Mouse (Mus musculus) forebrain, embryonic 14.5 days (tissue): ENCODE results near the gene Dnajc28. TPM values are rescaled to one million over a fixed set of nuclear protein-coding genes. Genes with fewer than 3 reads are reported as not detected.

Source experiments
- ATAC-seq: fragments of 200-750 bp; cut with Nextera tagmentation; 2 replicates; pipeline ENCODE4 v1.8.0; 2017; ENCODE audit warnings: mild to moderate bottlenecking, moderate library complexity
- DNase-seq: peaks from one replicate; pipeline ENCODE4 v3.0.0-alpha.2; 2015; ENCODE audit warnings: low spot score
- H3K27ac ChIP-seq: fragments of 300-500 bp; sonication (generic); 2 replicates; pipeline ENCODE4 v1.5.1; 2014; ENCODE audit warnings: low read depth, mild to moderate bottlenecking, control low read depth, low read length, moderate library complexity
- H3K27me3 ChIP-seq: fragments of 300-500 bp; sonication (generic); replicated peaks from 2 replicates; pipeline ENCODE4 v1.6.1; 2014; ENCODE audit warnings: low read length, control low read depth, mixed read lengths; ENCODE audit not compliant: control insufficient read depth, insufficient read depth
- H3K36me3 ChIP-seq: fragments of 300-500 bp; sonication (generic); 2 replicates; pipeline ENCODE4 v1.6.1; 2014; ENCODE audit warnings: low read length, control low read depth; ENCODE audit not compliant: control insufficient read depth, insufficient read depth
- H3K4me1 ChIP-seq: fragments of 300-500 bp; sonication (generic); 2 replicates; pipeline ENCODE4 v1.6.1; 2014; ENCODE audit warnings: antibody characterized with exemption, low read length, control low read depth; ENCODE audit not compliant: control insufficient read depth, insufficient read depth
- H3K4me2 ChIP-seq: fragments of 300-500 bp; sonication (generic); 2 replicates; pipeline ENCODE4 v1.6.1; 2014; ENCODE audit warnings: mild to moderate bottlenecking, control low read depth, low read length
- H3K4me3 ChIP-seq: fragments of 300-500 bp; sonication (generic); 2 replicates; pipeline ENCODE4 v1.5.1; 2014; ENCODE audit warnings: low read depth, low read length, control low read depth
- H3K9ac ChIP-seq: fragments of 300-500 bp; sonication (generic); 2 replicates; pipeline ENCODE4 v1.6.1; 2014; ENCODE audit warnings: mild to moderate bottlenecking, low read length, control low read depth, moderate library complexity
- H3K9me3 ChIP-seq: fragments of 300-500 bp; sonication (generic); replicated peaks from 2 replicates; pipeline ENCODE4 v1.6.1; 2016; ENCODE audit warnings: low read length, control low read depth, mixed read lengths; ENCODE audit not compliant: control insufficient read depth
- WGBS: fragments of 180-500 bp; shearing (Covaris S2); extraction: QIAGEN DNeasy Blood & Tissue Kit; methylation state at CpG from one replicate; pipeline ENCODE4 v1.1.7; 2014; 5-methylcytosine and 5-hydroxymethylcytosine counted together
- polyA plus RNA-seq: library from polyadenylated mRNA; unstranded; fragments of >200 nt; fragmentation: Nextera tagmentation; extraction: Ambion mirVana; gene quantifications from 2 replicates; pipeline ENCODE4 v1.2.1, GENCODE M21; 2014

Gene Dnajc28
- polyA plus RNA-seq, 1 experiment from 2014 or later = 8.4 TPM

DNA sequence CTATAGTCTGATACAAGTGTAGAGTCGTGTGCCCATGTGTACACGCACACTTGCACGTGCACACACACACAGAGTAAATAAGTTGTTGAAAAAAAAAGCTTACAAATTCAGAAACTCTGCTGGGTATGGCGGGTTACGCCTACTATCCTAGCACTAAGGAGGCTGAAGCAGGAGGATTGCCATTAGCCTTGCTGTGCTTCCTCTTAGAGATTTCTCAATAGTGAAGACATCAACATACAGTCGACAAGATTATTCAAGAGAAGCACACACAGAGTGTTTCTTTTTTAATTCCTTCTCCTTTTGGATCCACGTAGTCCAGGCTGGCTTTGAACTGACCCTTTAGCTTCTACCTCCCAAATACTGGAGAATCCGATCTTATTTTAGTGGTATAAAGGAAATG is 21.3 kb upstream of the Dnajc28 start:
- H3K4me3 ChIP-seq = no peak overlapping the region
- no peak overlapping the region for H3K9ac ChIP-seq
- WGBS = 96% methylated on average over 8 of the region's 8 CpGs
- no peaks in the 10 kb centered on the region for H3K4me1 ChIP-seq
- no peak overlapping the region for H3K27ac ChIP-seq
- no peak overlapping the region for H3K4me2 ChIP-seq
- no peaks in the 10 kb centered on the region for H3K9me3 ChIP-seq
- no peak for DNase-seq
- H3K27me3 ChIP-seq = no peaks in the 10 kb centered on the region
- peaks cover 73% of the 10 kb centered on the region for H3K36me3 ChIP-seq
- ATAC-seq = no peak

GRCm38 (mm10) chr16:91639636-91640035 is 20.8 kb upstream of the Dnajc28 start:
- WGBS = 96% methylated on average over 2 of the region's 2 CpGs
- Histone ChIP-seq H3K4me3 (no peak overlapping the region), H3K4me1 (no peaks in the 10 kb centered on the region), H3K4me2 (no peak overlapping the region), H3K9ac (no peak overlapping the region), H3K9me3 (no peaks in the 10 kb centered on the region), H3K36me3 (peaks cover 77% of the 10 kb centered on the region), H3K27ac (no peak overlapping the region), H3K27me3 (no peaks in the 10 kb centered on the region)
- ATAC-seq = no peak
- DNase-seq = no peak

DNA sequence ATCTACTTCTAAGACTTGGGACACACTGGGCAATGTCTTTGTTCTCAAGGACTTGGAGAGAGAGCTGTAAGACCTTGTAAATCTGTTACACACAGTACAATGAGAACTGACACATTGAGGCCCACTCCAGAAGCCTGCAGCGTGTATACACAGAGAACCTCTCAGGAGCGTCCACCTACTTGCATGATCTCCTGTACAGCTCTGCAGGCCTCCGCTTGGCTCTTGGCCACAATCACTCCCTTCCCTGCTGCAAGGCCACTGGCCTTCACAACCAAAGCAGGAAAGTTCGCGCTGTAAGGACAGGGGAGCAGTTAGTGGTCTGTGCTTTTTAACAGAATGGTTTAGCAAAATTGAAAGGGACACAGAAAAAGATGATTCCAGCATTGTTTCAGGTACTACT is 20.3 kb upstream of the Dnajc28 start:
- Histone ChIP-seq H3K9me3 (no peaks in the 10 kb centered on the region), H3K36me3 (peaks cover 77% of the 10 kb centered on the region), H3K27me3 (no peaks in the 10 kb centered on the region), H3K27ac (no peak overlapping the region), H3K4me2 (no peak overlapping the region), H3K9ac (no peak overlapping the region), H3K4me3 (no peak overlapping the region), H3K4me1 (no peaks in the 10 kb centered on the region)
- ATAC-seq (no peak), DNase-seq (no peak)
- WGBS = 94% methylated on average over 5 of the region's 5 CpGs

GRCm38 (mm10) chr16:91633641-91634040 is 14.8 kb upstream of the Dnajc28 start:
- Histone ChIP-seq H3K4me1 (no peaks in the 10 kb centered on the region), H3K4me2 (no peak overlapping the region), H3K9ac (no peak overlapping the region), H3K27me3 (no peaks in the 10 kb centered on the region), H3K27ac (no peak overlapping the region), H3K36me3 (peaks cover 87% of the 10 kb centered on the region), H3K4me3 (no peak overlapping the region), H3K9me3 (no peaks in the 10 kb centered on the region)
- DNase-seq (no peak), ATAC-seq (no peak)
- 89% methylated on average over 12 of the region's 12 CpGs for WGBS

GRCm38 (mm10) chr16:91632940-91633339 is 14.1 kb upstream of the Dnajc28 start:
- H3K4me1 ChIP-seq = no peaks in the 10 kb centered on the region
- ATAC-seq (no peak), DNase-seq (no peak)
- no peak overlapping the region for H3K9ac ChIP-seq
- H3K27me3 ChIP-seq = no peaks in the 10 kb centered on the region
- no peak overlapping the region for H3K27ac ChIP-seq
- 95% methylated on average over 7 of the region's 7 CpGs for WGBS
- no peaks in the 10 kb centered on the region for H3K9me3 ChIP-seq
- H3K4me2 ChIP-seq = no peak overlapping the region
- peaks cover 87% of the 10 kb centered on the region for H3K36me3 ChIP-seq
- H3K4me3 ChIP-seq = no peak overlapping the region

DNA sequence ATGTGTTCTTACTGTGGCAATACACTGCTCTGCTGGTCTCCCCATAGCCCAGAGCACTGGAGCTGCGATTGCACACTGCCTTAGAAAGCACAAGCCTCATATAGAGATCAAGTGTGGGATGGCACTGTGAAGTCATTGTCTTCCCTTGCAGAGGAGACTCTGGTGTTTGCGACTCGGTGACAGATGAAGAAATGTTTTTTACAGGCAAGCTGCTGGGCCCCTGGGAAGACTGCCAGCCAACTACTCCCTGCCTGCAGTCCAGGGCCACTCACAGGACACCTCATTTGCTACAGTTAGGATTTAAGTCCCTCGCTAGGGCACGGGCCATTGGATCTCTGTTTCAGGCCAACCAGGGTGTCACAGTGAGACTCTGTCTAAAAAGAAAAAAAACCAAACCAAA is 13.6 kb upstream of the Dnajc28 start:
- Histone ChIP-seq H3K4me3 (no peak overlapping the region), H3K27ac (no peak overlapping the region), H3K27me3 (no peaks in the 10 kb centered on the region), H3K4me1 (no peaks in the 10 kb centered on the region), H3K4me2 (no peak overlapping the region), H3K36me3 (peaks cover 87% of the 10 kb centered on the region), H3K9me3 (no peaks in the 10 kb centered on the region), H3K9ac (no peak overlapping the region)
- no peak for DNase-seq
- no peak for ATAC-seq
- 89% methylated on average over 5 of the region's 5 CpGs for WGBS

DNA sequence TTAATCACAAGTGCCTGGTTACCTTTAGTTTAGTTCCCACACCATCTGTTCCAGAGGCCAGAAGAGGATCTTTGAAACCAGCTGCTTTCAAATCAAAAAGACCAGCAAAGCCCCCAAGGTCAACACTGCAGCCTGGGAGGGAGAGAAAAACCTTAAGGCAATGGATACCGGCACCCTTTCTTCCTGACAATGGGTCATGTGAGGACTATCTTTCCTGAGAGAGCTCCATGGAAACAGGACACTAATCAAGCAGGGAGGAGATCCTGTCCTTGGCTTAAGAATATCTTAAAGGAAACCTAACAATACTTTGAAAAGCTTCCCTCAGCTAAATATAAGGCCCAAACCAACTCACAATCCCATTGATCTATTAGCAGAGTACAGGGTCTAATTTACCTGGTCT is 11.8 kb upstream of the Dnajc28 start:
- ATAC-seq = no peak

GRCm38 (mm10) chr16:91629749-91630148 is 10.9 kb upstream of the Dnajc28 start:
- peaks cover 82% of the 10 kb centered on the region for H3K36me3 ChIP-seq

More for the DNA sequence above, 11.8 kb upstream of the Dnajc28 start:
- Histone ChIP-seq H3K4me3 (no peak overlapping the region), H3K9me3 (no peaks in the 10 kb centered on the region), H3K4me2 (no peak overlapping the region), H3K27me3 (no peaks in the 10 kb centered on the region), H3K36me3 (peaks cover 81% of the 10 kb centered on the region), H3K4me1 (no peaks in the 10 kb centered on the region), H3K27ac (no peak overlapping the region), H3K9ac (no peak overlapping the region)
- no peak for DNase-seq
- WGBS = 76% methylated on average over 1 of the region's 1 CpGs

GRCm38 (mm10) chr16:91628673-91629072 is 9.8 kb upstream of the Dnajc28 start:
- Histone ChIP-seq H3K27ac (no peak overlapping the region), H3K36me3 (peaks cover 86% of the 10 kb centered on the region), H3K9ac (no peak overlapping the region), H3K9me3 (no peaks in the 10 kb centered on the region), H3K4me1 (no peaks in the 10 kb centered on the region), H3K4me2 (no peak overlapping the region), H3K4me3 (no peak overlapping the region), H3K27me3 (no peaks in the 10 kb centered on the region)
- 92% methylated on average over 3 of the region's 3 CpGs for WGBS
- no peak for DNase-seq
- ATAC-seq = no peak

More at GRCm38 (mm10) chr16:91629749-91630148, 10.9 kb upstream of the Dnajc28 start:
- WGBS = 95% methylated on average over 4 of the region's 4 CpGs
- Histone ChIP-seq H3K27me3 (no peaks in the 10 kb centered on the region), H3K27ac (no peak overlapping the region), H3K4me1 (no peaks in the 10 kb centered on the region), H3K4me2 (no peak overlapping the region), H3K9ac (no peak overlapping the region), H3K9me3 (no peaks in the 10 kb centered on the region), H3K4me3 (no peak overlapping the region)
- no peak for DNase-seq
- no peak for ATAC-seq
